Mouse (Mus musculus): ENCODE results near the gene Tmem79. TPM values are rescaled to one million over a fixed set of nuclear protein-coding genes. Genes with fewer than 3 reads are reported as not detected.
"Not testable (repeated sequence)": the region's sequence is repeated elsewhere in the genome, so short reads cannot be mapped to it uniquely, and the experiment has no call there.

Gene Tmem79
- polyA plus RNA-seq (2015; fragmentation: Nextera tagmentation; extraction: Ambion mirVana) = 7.8 and 7.9 TPM in 2 replicates

- 1% methylated on average over 43 of the region's 66 CpGs for WGBS
- H3K9me3 ChIP-seq (ENCODE audit: low read length) = no peaks in the 10 kb centered on the region
- peak within 1 kb of the TSS; percentile 87 for H3K4me3 ChIP-seq (ENCODE audit: low read length)
- H3K36me3 ChIP-seq (ENCODE audit: insufficient read depth, low read length) = no peaks in the 10 kb centered on the region
- peak within 1 kb of the TSS; percentile 69 for H3K4me2 ChIP-seq (replicated peaks; ENCODE audit: low read depth, low read length)
- peaks cover 28% of the 10 kb centered on the region for H3K4me1 ChIP-seq (ENCODE audit: insufficient read depth, low read length)
- peak; percentile 94 for ATAC-seq (ENCODE audit: low FRiP score, low TSS enrichment)
- peak within 1 kb of the TSS; percentile 97 for H3K27ac ChIP-seq (ENCODE audit: low read length)
- no peaks in the 10 kb centered on the region for H3K27me3 ChIP-seq (ENCODE audit: insufficient read depth, low read length)
- H3K9ac ChIP-seq (replicated peaks; ENCODE audit: low read length) = peak within 1 kb of the TSS; percentile 80
Measured at GRCm38 (mm10) chr3:88336058-88337013, at the start of gene Tmem79, which contains the start of gene Smg5. Gene Tmem79 (minus strand): TSS chr3:88336148. Gene Smg5 (plus strand): TSS chr3:88336260.

GRCm38 (mm10) chr3:88384364-88384763, 48.4 kb upstream of the Tmem79 start, which contains the start of gene Bglap:
Gene Bglap (minus strand): TSS chr3:88384464.
- no peak within 1 kb of the TSS for H3K4me3 ChIP-seq (ENCODE audit: low read length)
- 74% methylated on average over 5 of the region's 5 CpGs for WGBS
- H3K4me1 ChIP-seq (ENCODE audit: insufficient read depth, low read length) = no peaks in the 10 kb centered on the region
- no peak within 1 kb of the TSS for H3K9ac ChIP-seq (replicated peaks; ENCODE audit: low read length)
- H3K27ac ChIP-seq (ENCODE audit: low read length) = no peak within 1 kb of the TSS
- no peaks in the 10 kb centered on the region for H3K27me3 ChIP-seq (ENCODE audit: insufficient read depth, low read length)
- H3K4me2 ChIP-seq (replicated peaks; ENCODE audit: low read depth, low read length) = no peak within 1 kb of the TSS
- no peak for ATAC-seq (ENCODE audit: low FRiP score, low TSS enrichment)
- no peaks in the 10 kb centered on the region for H3K9me3 ChIP-seq (ENCODE audit: low read length)
- no peaks in the 10 kb centered on the region for H3K36me3 ChIP-seq (ENCODE audit: insufficient read depth, low read length)

- ATAC-seq (ENCODE audit: low FRiP score, low TSS enrichment); H3K9me3 ChIP-seq (ENCODE audit: low read length); H3K27me3 ChIP-seq (ENCODE audit: insufficient read depth, low read length); H3K36me3 ChIP-seq (ENCODE audit: insufficient read depth, low read length); H3K4me1 ChIP-seq (ENCODE audit: insufficient read depth, low read length); H3K27ac ChIP-seq (ENCODE audit: low read length); H3K9ac ChIP-seq (replicated peaks; ENCODE audit: low read length); H3K4me3 ChIP-seq (ENCODE audit: low read length): not testable (repeated sequence)
- H3K4me2 ChIP-seq (replicated peaks; ENCODE audit: low read depth, low read length) = peak overlapping the region; percentile 51
- 31% methylated on average over 2 of the region's 7 CpGs for WGBS
Measured at GRCm38 (mm10) chr3:88382383-88382782, 46.4 kb upstream of the Tmem79 start.

- Histone ChIP-seq H3K4me2 (replicated peaks; ENCODE audit: low read depth, low read length) (peak overlapping the region; percentile 51), H3K9ac (replicated peaks; ENCODE audit: low read length) (0 out of 2 replicates have a peak overlapping the region, but pooled peaks have one; percentile 48), H3K4me3 (ENCODE audit: low read length) (peak overlapping the region; percentile 21), H3K27ac (ENCODE audit: low read length) (peak overlapping the region; percentile 68; the same call in 1 of the 2 replicates)
- H3K4me1 ChIP-seq (ENCODE audit: insufficient read depth, low read length); H3K27me3 ChIP-seq (ENCODE audit: insufficient read depth, low read length); H3K9me3 ChIP-seq (ENCODE audit: low read length); H3K36me3 ChIP-seq (ENCODE audit: insufficient read depth, low read length): not testable (repeated sequence)
- WGBS = 10% methylated on average over 18 of the region's 22 CpGs
- ATAC-seq (ENCODE audit: low FRiP score, low TSS enrichment) = peak; percentile 89
Measured at GRCm38 (mm10) chr3:88381389-88382315, 45.7 kb upstream of the Tmem79 start.

- H3K9me3 ChIP-seq (ENCODE audit: low read length); H3K4me1 ChIP-seq (ENCODE audit: insufficient read depth, low read length); H3K27me3 ChIP-seq (ENCODE audit: insufficient read depth, low read length); ATAC-seq (ENCODE audit: low FRiP score, low TSS enrichment); H3K4me2 ChIP-seq (replicated peaks; ENCODE audit: low read depth, low read length); H3K4me3 ChIP-seq (ENCODE audit: low read length); H3K9ac ChIP-seq (replicated peaks; ENCODE audit: low read length); H3K36me3 ChIP-seq (ENCODE audit: insufficient read depth, low read length); H3K27ac ChIP-seq (ENCODE audit: low read length): not testable (repeated sequence)
- WGBS = 76% methylated on average over 4 of the region's 5 CpGs
Measured at GRCm38 (mm10) chr3:88378599-88378998, 42.7 kb upstream of the Tmem79 start, which contains the start of gene Bglap2. Gene Bglap2 (minus strand): TSS chr3:88378699.

- peak overlapping the region; percentile 41 for H3K4me2 ChIP-seq (replicated peaks; ENCODE audit: low read depth, low read length)
- not testable (repeated sequence) for H3K4me1 ChIP-seq (ENCODE audit: insufficient read depth, low read length); H3K9ac ChIP-seq (replicated peaks; ENCODE audit: low read length); H3K36me3 ChIP-seq (ENCODE audit: insufficient read depth, low read length); H3K4me3 ChIP-seq (ENCODE audit: low read length); H3K27me3 ChIP-seq (ENCODE audit: insufficient read depth, low read length); H3K9me3 ChIP-seq (ENCODE audit: low read length)
- 14% methylated on average over 5 of the region's 7 CpGs for WGBS
- ATAC-seq (ENCODE audit: low FRiP score, low TSS enrichment) = peak; percentile 46; the same call in 1 of the 2 replicates
- 0 out of 2 replicates have a peak overlapping the region, but pooled peaks have one; percentile 46 for H3K27ac ChIP-seq (ENCODE audit: low read length)
Measured at GRCm38 (mm10) chr3:88376644-88377043, 40.7 kb upstream of the Tmem79 start.

- WGBS = 9% methylated on average over 16 of the region's 19 CpGs
Measured at GRCm38 (mm10) chr3:88375750-88376626, 40.0 kb upstream of the Tmem79 start.

GRCm38 (mm10) chr3:88372643-88373042, 36.7 kb upstream of the Tmem79 start, which contains the start of gene Bglap3:
Gene Bglap3 (minus strand): TSS chr3:88372743.
- not testable (repeated sequence) for H3K9me3 ChIP-seq (ENCODE audit: low read length); H3K27me3 ChIP-seq (ENCODE audit: insufficient read depth, low read length); ATAC-seq (ENCODE audit: low FRiP score, low TSS enrichment); H3K4me2 ChIP-seq (replicated peaks; ENCODE audit: low read depth, low read length); H3K4me1 ChIP-seq (ENCODE audit: insufficient read depth, low read length); H3K27ac ChIP-seq (ENCODE audit: low read length); H3K9ac ChIP-seq (replicated peaks; ENCODE audit: low read length); H3K4me3 ChIP-seq (ENCODE audit: low read length); H3K36me3 ChIP-seq (ENCODE audit: insufficient read depth, low read length)
- 92% methylated on average over 9 of the region's 9 CpGs for WGBS

More at GRCm38 (mm10) chr3:88375750-88376626, 40.0 kb upstream of the Tmem79 start:
- not testable (repeated sequence) for H3K27me3 ChIP-seq (ENCODE audit: insufficient read depth, low read length); H3K9me3 ChIP-seq (ENCODE audit: low read length); H3K36me3 ChIP-seq (ENCODE audit: insufficient read depth, low read length); H3K4me1 ChIP-seq (ENCODE audit: insufficient read depth, low read length)
- Histone ChIP-seq H3K4me2 (replicated peaks; ENCODE audit: low read depth, low read length) (peak overlapping the region; percentile 41), H3K27ac (ENCODE audit: low read length) (peak overlapping the region; percentile 65), H3K4me3 (ENCODE audit: low read length) (peak overlapping the region; percentile 20; the same call in 1 of the 2 replicates), H3K9ac (replicated peaks; ENCODE audit: low read length) (peak overlapping the region; percentile 51)
- ATAC-seq (ENCODE audit: low FRiP score, low TSS enrichment) = peak; percentile 94
